Mouse (Mus musculus) left cerebral cortex, postnatal 4 days (tissue): ENCODE measurements at regions not wholly inside any gene's neighbourhood (a gene's known extent, or its start where the extent isn't known, plus 50 kb on each side); places are given as distances from the start of the nearest gene placed in this dataset.
"Not testable (repeated sequence)": the region's sequence is repeated elsewhere in the genome, so short reads cannot be mapped to it uniquely, and the experiment has no call there.

ENCODE experiments used
- DNase-seq: peaks from one replicate; pipeline ENCODE4 v3.0.0-alpha.2; 2022
- intact Hi-C: fragments of 180-260 bp; cut with DNase I; formaldehyde crosslinking; loops from one replicate; pipeline ENCODE4 v1.15.1; 2025

- intact Hi-C loops, DNase-seq: not testable (repeated sequence)
These were observed 339.0 kb downstream of the Dync2h1 start for GRCm38 (mm10) chr9:6845281-6845680.

GRCm38 (mm10) chr9:6834936-6835335 lies 349.3 kb downstream of the Dync2h1 start:
- intact Hi-C loops = not testable (repeated sequence)
- DNase-seq = peak; percentile 13

GRCm38 (mm10) chr9:6834470-6834869 lies 349.8 kb downstream of the Dync2h1 start:
- DNase-seq = no peak
- intact Hi-C loops = no loop called here

- intact Hi-C loops = no loop called here
- no peak for DNase-seq
These were observed 351.4 kb downstream of the Dync2h1 start for GRCm38 (mm10) chr9:6832862-6833261.

- intact Hi-C loops, DNase-seq: not testable (repeated sequence)
These were observed 352.6 kb downstream of the Dync2h1 start for GRCm38 (mm10) chr9:6831642-6832041.

- intact Hi-C loops = no loop called here
These were observed 357.7 kb downstream of the Dync2h1 start for GRCm38 (mm10) chr9:6826581-6826980.

GRCm38 (mm10) chr9:6825609-6826008 lies 358.6 kb downstream of the Dync2h1 start:
- no peak for DNase-seq
- intact Hi-C loops = no loop called here

More at GRCm38 (mm10) chr9:6826581-6826980, 357.7 kb downstream of the Dync2h1 start:
- no peak for DNase-seq

GRCm38 (mm10) chr9:6823946-6824345 lies 360.3 kb downstream of the Dync2h1 start:
- DNase-seq, intact Hi-C loops: not testable (repeated sequence)

- DNase-seq = no peak
- intact Hi-C loops = no loop called here
These were observed 360.7 kb downstream of the Dync2h1 start for GRCm38 (mm10) chr9:6823536-6823935.

GRCm38 (mm10) chr9:6776671-6777070 lies 407.6 kb downstream of the Dync2h1 start:
- intact Hi-C loops = no loop called here
- DNase-seq = no peak

- intact Hi-C loops = no loop called here
- DNase-seq = no peak
These were observed 442.8 kb downstream of the Dync2h1 start for GRCm38 (mm10) chr9:6741478-6741877.

GRCm38 (mm10) chr9:6736411-6736810 lies 447.8 kb downstream of the Dync2h1 start:
- intact Hi-C loops = no loop called here
- DNase-seq = no peak

GRCm38 (mm10) chr9:6726411-6726810 lies 456.8 kb upstream of the Ddi1 start:
- DNase-seq = no peak

GRCm38 (mm10) chr9:6677225-6677718 lies 407.6 kb upstream of the Ddi1 start:
- intact Hi-C loops = no loop called here
- DNase-seq = no peak

More at GRCm38 (mm10) chr9:6726411-6726810, 456.8 kb upstream of the Ddi1 start:
- intact Hi-C loops = no loop called here

- intact Hi-C loops = no loop called here
- DNase-seq = peak; percentile 90
These were observed 398.6 kb upstream of the Ddi1 start for GRCm38 (mm10) chr9:6668001-6668969.

- no peak for DNase-seq
- intact Hi-C loops = no loop called here
These were observed 396.0 kb upstream of the Ddi1 start for GRCm38 (mm10) chr9:6665679-6666078.

- DNase-seq = no peak
- intact Hi-C loops = no loop called here
These were observed 382.8 kb upstream of the Ddi1 start for GRCm38 (mm10) chr9:6652267-6652994.

- intact Hi-C loops = no loop called here
These were observed 382.1 kb upstream of the Ddi1 start for GRCm38 (mm10) chr9:6651572-6652236.

GRCm38 (mm10) chr9:6645796-6646309 lies 376.2 kb upstream of the Ddi1 start:
- intact Hi-C loops = no loop called here
- DNase-seq = no peak

More at GRCm38 (mm10) chr9:6651572-6652236, 382.1 kb upstream of the Ddi1 start:
- no peak for DNase-seq

- DNase-seq = no peak
- intact Hi-C loops = no loop called here
These were observed 375.7 kb upstream of the Ddi1 start for GRCm38 (mm10) chr9:6645321-6645720.

- intact Hi-C loops = no loop called here
- DNase-seq = no peak
These were observed 347.5 kb upstream of the Ddi1 start for GRCm38 (mm10) chr9:6617155-6617554.
